Comparison of ENCODE assay signal across 1 mouse cellular context in genomic region chr11:67024867-67025477, GRCm38 (mm10).
TF ChIP-seq lines count a peak whose summit lies in the region.

TSS of gene Tmem220 (plus strand) at chr11:67025154.

TF ChIP-seq in CH12.LX, 34 proteins besides CTCF, POLR2A, EP300 and RAD21 (continued from another document):
- TF ChIP-seq USF1 (IDR thresholded peaks at IDR 0.05; ENCODE audit: low read depth, low read length) (no peak), NELFE (IDR thresholded peaks at IDR 0.05; ENCODE audit: low read depth, low read length) (peak; percentile 83), BHLHE40 (IDR thresholded peaks at IDR 0.05; ENCODE audit: low read depth, low read length) (peak; percentile 49), TBP (conservative IDR thresholded peaks at IDR 0.05; ENCODE audit: low read depth, low read length) (no peak), JUND (conservative IDR thresholded peaks at IDR 0.05; ENCODE audit: low read depth, low read length) (no peak), USF2 (conservative IDR thresholded peaks at IDR 0.05; ENCODE audit: low read depth, low read length) (no peak), MEF2A (IDR thresholded peaks at IDR 0.05; ENCODE audit: borderline replicate concordance, low read depth, low read length) (peak; percentile 56), KAT2A (IDR thresholded peaks at IDR 0.05; ENCODE audit: insufficient replicate concordance, low read length) (no peak), POLR2AphosphoS2 (IDR thresholded peaks at IDR 0.05; ENCODE audit: low read depth, low read length) (peak; percentile 63; the same call in 1 of the 2 replicates), SMC3 (IDR thresholded peaks at IDR 0.05; ENCODE audit: low read depth, low read length) (peak; percentile 90), HCFC1 (IDR thresholded peaks at IDR 0.05; ENCODE audit: low read depth, low read length) (peak; percentile 49), GABPA (IDR thresholded peaks at IDR 0.05; ENCODE audit: insufficient replicate concordance, low read depth, low read length) (no peak), CHD2 (IDR thresholded peaks at IDR 0.05; ENCODE audit: low read length) (no peak)
TF ChIP-seq in CH12.LX: peak in this region for 20.
